Mouse (Mus musculus) central nervous system, embryonic 11.5 days (tissue): ENCODE measurements around the gene Mdc1. TPM values are rescaled to one million over a fixed set of nuclear protein-coding genes. Genes with fewer than 3 reads are reported as not detected.

ENCODE experiments used
- polyA plus RNA-seq: library from polyadenylated mRNA; depleted of rRNA; stranded (reverse); fragments of >200 nt; gene quantifications from 2 replicates; pipeline ENCODE4 v1.2.3, GENCODE M21; 2012; rRNA removed

Gene Mdc1
- 37.8 and 41.2 TPM in 2 replicates for polyA plus RNA-seq

DNA sequence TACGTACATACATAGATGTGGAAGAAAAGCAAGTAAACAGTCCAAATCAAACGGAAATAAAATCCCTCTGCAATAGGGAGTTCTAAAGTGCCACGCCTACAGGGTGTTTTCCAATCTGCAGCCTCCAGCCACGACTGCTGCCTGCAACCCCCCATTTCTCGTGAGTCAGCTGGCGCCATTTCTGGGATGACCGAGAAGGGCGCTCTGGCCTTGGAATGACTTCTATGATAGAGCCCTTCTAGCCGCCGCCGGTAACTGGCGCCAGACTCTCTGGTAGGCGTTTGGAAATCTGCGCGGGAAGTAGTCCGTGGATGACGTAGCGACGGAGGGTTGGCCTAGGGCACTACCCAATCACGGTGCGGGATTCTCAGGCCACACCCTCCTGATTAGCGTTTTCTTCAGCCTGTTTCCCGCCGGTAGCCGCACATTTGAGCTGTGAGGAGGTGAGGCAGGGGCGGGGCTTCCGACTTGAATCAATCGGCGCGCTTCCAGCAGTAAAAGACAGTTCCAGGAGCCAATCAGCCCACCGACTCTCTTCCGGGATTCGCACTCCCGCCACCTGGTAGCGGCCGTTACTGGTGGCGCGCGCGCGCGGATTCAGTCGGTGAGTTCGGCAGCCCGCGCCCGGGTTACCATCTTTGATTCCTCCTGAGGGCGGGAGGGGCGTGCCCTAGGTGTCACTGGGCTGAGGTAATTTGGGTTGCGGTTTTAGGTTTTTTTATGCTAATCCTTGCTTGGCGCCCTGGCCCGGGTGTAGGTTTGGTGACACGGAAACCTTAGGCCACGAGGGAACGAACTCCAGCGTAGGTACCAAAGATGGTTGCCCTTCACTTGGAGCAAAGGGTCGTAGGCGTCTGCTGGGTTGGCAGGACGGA is at the start of gene Mdc1:
Gene Mdc1 (plus strand): TSS at position 440 of the 875 bp plus-strand sequence.

DNA sequence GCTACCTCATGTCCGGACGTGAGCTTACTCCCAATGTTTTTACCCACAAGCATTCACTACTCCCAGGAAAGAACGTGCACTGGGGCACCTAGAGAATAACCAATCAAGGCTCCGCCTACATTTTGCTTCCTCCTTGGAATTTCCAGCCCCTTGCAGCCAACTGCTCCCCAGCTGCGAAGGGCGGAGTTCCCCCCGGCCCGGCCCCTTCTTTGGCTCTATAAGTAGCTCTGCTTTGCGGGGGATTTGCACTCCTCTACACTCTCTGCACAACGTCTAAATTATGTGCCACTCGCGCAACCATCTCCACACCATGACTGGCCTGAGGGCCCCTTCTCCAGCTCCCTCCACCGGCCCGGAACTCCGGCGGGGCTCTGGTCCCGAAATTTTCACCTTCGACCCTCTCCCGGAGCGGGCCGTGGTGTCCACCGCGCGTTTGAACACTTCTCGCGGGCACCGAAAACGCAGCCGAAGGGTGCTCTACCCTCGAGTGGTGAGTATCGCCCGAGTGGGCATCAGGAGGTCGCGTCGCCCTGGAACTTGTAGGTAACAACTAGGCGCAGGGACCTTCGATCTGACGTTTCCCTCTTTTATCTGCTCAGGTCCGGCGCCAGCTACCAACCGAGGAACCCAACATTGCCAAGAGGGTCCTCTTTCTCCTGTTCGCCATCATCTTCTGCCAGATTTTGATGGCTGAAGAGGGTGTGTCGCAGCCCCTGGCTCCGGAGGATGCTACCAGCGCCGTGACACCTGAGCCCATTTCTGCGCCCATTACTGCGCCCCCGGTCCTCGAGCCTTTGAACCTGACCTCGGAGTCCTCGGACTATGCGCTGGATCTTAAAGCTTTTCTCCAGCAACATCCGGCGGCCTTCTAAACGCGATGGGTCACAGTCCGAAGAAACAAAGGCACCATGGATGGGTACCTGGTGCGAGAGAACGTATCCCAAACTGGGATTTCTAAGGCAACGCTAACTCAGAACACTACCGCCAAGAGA is 19.6 kb upstream of the Mdc1 start, which contains the start of gene Ier3:
Gene Ier3 (plus strand): TSS at position 246 of the 992 bp plus-strand sequence.

DNA sequence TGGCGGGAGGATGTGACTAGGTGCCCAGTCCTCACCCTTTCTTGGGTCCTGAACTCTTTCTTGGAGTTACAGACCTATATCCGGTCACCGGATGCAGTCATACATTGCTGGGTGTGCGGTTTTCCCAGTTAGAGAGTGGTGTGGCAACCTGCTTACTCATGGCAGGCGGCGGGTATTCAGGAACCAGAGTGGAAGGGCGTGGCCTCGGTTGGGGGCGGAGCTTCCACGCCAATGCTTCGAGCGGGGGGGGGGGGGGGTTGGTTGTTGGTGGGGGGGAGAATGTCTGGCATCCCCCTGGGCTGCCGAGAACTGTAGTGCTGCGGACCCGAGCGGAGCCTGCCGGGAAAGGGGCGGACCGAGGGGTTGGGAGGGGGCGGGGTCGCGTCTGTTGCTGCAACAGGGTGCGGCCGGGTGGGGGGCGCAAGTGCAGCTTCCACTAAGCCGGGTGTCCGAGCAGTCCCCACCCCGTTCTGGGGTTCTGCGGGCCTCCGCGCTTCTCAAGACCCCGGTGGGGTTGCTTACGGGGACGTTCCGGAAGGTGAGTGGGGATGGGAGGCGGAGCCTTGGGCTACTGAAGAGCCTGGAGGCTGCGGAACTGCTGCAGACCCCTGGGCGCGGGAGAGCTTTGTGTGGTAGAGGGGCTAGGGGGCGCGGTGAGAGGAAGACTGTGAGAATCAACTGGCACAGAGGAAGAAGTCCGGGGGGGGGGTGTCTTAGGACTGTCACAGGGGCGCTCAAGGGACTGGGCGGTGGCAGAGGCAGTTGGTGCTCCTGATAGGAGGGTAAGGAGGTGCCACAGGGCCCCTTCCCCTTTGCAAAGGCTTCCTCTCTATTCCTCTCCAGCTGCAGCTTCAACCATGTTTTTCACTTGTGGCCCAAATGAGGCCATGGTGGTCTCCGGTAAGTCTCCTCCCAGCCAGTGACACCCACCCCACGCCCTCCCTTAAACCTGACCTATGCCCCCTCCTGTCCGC is 18.1 kb upstream of the Mdc1 start, which contains the start of gene Flot1:
Gene Flot1 (plus strand): TSS at position 267 of the 974 bp plus-strand sequence.

DNA sequence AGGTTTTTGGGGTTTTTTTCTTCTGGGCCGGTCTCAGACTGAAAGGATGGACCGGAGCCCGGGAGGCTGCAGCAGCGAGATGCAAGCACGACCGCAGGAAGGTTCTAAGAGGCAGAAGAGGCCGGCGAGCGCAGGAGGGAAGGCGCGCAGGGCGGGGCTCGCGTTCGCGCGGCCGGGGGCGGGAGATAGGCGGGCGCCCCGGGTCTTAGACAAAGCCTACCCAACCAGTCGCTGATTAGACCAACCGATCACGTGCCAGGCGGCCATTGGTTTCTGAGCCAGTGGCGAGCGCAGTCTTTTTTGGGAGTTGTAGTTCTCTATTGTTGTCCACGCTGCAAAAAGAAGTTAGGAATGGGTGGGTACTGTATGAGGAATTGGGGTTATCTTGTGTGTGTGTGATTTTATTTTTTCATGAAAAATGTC is 3.2 kb upstream of the Mdc1 start, which contains the start of gene Tubb5:
Gene Tubb5 (minus strand): TSS at position 185 of the 423 bp plus-strand sequence.

DNA sequence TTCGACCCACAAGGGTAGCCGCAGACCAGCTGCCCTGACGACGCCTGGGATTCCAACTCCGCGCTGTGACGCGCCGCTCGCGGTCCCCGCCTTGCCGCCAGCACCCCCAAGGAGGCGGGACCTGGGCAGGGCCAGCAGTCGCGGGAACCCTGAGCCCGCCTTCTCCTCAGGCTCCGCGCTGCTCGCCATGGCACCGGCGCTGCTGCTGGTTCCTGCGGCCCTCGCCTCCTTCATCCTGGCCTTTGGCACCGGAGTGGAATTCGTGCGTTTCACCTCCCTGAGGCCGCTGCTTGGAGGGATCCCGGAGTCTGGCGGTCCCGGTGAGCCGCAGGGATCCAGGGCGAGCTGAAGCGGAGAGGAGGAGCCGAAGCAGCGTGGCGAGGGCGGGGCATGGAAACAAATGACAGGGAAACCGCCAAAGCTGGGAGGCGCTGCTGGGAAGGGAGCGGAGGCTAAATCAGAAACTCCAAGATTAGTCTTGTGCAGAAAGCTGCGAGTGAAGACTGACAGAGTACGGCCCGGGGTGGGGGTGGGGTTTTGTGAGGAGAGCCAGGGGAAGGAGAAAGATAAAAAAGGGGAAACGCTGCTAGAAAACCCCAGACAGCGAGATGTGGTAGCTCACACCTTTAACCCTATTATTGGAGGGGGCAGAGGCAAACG is 20.0 kb downstream of the Mdc1 start, which contains the start of gene Nrm:
Gene Nrm (plus strand): TSS at position 121 of the 660 bp plus-strand sequence.

DNA sequence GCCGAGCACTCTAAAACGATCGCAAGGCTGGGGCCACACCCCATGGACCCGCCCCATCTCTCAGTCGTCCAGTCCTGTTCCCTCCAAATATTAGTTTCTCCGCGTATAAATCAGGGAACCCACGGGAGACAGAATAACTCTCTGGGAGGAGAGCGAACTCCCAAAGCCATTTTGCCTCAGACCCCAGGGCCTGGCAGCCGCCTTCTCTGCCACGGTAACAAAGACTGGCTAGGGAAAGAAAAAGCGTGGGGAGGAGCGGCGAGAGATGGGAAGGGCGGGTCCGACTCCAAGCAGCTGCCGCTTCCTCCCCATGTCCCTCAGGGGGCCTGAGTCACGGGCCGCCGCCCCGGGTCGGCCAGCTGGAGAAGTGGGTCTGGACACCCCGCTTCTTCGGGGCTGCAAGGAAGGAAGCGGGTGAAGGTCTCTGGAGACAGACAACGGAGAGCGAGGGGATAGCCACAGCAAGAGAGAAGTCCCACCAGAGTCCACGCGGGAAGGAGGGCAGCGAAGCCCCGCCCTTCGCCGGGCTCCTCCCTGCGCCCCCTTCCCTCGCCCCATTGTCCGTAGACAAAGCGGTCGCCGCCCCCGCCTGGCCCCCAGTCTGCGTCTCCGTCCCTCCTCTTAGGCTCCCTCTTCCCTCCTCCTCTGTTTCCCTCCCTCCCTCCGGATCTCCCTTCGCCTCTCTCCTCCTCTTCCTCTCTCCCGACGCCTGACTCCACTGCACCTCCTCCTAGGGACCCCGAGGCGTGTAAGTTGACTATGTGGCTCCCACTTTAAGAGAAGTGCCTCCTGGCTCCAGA is 24.4 kb downstream of the Mdc1 start, which contains the start of gene Ppp1r18:
Gene Ppp1r18 (plus strand): TSS at position 113 of the 800 bp plus-strand sequence.

DNA sequence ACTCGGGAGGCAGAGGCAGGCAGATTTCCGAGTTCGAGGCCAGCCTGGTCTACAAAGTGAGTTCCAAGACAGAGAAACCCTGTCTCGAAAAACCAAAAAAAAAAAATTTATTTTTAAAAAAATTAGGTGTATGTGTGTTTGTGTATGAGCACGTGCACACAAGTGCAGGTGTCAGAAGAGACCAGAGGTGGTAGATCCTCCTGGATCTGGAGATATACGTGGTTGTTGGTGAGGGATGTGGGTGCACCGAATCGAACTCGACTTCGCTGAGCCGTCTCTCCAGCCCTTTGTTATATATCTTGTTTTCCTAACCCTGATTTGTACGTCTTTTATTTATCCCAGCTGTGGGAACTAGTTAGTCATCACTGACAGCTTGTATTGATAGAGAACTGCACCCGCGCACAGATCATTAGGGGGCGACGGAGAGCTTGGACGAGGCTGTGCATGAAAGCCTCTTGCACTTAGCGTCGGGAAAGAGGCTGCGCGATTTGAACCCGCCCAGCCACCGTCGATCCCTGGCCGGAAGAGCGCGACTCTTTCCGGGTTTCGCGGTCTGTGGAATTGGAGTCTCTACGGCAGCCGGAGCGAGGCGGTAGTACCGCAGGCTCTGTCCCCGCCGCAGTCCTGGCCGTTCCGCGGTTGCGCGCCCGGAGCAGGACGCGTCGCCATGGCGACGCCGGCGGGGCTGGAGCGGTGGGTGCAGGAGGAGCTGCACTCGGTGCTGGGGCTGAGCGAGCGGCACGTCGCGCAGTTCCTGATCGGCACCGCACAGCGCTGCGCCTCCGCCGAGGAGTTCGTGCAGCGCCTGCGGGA is 38.1 kb downstream of the Mdc1 start, which contains the start of gene Dhx16:
Gene Dhx16 (plus strand): TSS at position 575 of the 813 bp plus-strand sequence.

DNA sequence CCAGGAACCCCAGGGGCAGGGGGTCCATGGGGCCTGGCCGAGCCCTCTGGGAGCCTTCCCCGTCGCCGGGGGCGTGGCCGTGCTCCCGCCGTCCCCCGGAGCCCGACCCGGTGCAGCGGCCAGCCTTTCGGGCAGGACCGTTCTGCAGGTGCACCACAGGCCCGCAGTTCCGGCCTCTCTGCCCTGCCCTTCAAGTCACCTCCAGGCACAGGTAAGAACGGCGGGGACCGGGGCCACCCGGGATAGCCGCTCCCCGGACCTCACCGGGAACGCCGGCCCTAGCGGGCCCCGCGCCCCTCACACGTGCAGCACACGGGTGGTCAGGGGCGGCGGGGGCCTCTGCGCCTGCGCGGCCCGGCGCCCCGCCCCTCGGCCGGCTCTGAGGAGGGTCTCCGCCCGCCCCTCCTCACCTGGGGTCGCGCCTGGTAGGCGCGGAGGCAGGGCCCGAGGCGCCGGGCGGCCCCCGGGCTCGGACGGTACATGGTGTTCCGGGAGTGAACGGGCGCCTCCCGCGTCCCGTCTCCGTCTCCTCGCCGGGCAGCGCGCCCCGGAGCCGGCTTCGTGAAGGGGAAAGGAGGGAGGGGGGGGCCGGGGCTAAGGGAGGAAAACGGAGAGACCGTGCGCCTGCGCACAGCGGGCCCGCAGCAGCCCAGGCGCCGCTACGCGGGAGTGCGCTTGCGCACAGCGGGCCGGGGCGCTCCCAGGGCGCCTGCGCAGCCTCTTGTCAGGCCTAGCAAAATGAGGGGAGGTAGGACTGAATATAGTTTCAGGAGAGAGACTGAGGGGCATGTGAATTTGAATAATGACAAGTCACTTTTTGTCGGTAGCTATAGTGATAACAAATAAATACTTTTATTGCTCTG is 55.7 kb downstream of the Mdc1 start, which contains the start of gene 2310061I04Rik:
Gene 2310061I04Rik (minus strand): TSS at position 651 of the 863 bp plus-strand sequence.

Other genes starting within 250 kb of the Mdc1 start
- gene Sfta2, start 240.0 kb upstream of the Mdc1 start, polyA plus RNA-seq = not detected in 2 replicates
- gene Gm9573, start 214.9 kb upstream of the Mdc1 start, polyA plus RNA-seq = not detected in 2 replicates
- 0.08 and 0.16 TPM in 2 replicates for gene Mucl3, start 197.8 kb upstream of the Mdc1 start, polyA plus RNA-seq
- 31.5 and 40.9 TPM in 2 replicates for gene Vars2, start 173.9 kb upstream of the Mdc1 start, polyA plus RNA-seq
- gene Gtf2h4, start 167.8 kb upstream of the Mdc1 start, polyA plus RNA-seq = 40.9 and 46.6 TPM in 2 replicates
- 85.4 and 116 TPM in 2 replicates for gene Ddr1, start 136.9 kb upstream of the Mdc1 start, polyA plus RNA-seq
- gene Ier3, start 19.8 kb upstream of the Mdc1 start, polyA plus RNA-seq = 2.3 and 3.8 TPM in 2 replicates
- 53.2 and 54.8 TPM in 2 replicates for gene Flot1, start 18.3 kb upstream of the Mdc1 start, polyA plus RNA-seq
- 1,643 and 2,189 TPM in 2 replicates for gene Tubb5, start 3.2 kb upstream of the Mdc1 start, polyA plus RNA-seq
- gene Nrm, start 19.8 kb downstream of the Mdc1 start, polyA plus RNA-seq = 61.1 and 62.0 TPM in 2 replicates
- 47.5 and 56.9 TPM in 2 replicates for gene Ppp1r18, start 24.1 kb downstream of the Mdc1 start, polyA plus RNA-seq
- 72.6 and 76.7 TPM in 2 replicates for gene Dhx16, start 38.3 kb downstream of the Mdc1 start, polyA plus RNA-seq
- gene 2310061I04Rik, start 55.9 kb downstream of the Mdc1 start, polyA plus RNA-seq = 40.5 and 45.6 TPM in 2 replicates
- gene Atat1, start 68.6 kb downstream of the Mdc1 start, polyA plus RNA-seq = 136 and 230 TPM in 2 replicates
- gene Mrps18b, start 74.9 kb downstream of the Mdc1 start, polyA plus RNA-seq = 46.6 and 55.3 TPM in 2 replicates
- 46.3 and 48.5 TPM in 2 replicates for gene Ppp1r10, start 74.9 kb downstream of the Mdc1 start, polyA plus RNA-seq
- 95.0 and 180 TPM in 2 replicates for gene Abcf1, start 128.2 kb downstream of the Mdc1 start, polyA plus RNA-seq
- 35.1 and 60.9 TPM in 2 replicates for gene Gnl1, start 138.3 kb downstream of the Mdc1 start, polyA plus RNA-seq
- gene Prr3, start 138.7 kb downstream of the Mdc1 start, polyA plus RNA-seq = 43.4 and 44.2 TPM in 2 replicates
- gene H2-T24, start 179.0 kb downstream of the Mdc1 start, polyA plus RNA-seq = 0.96 and 0.99 TPM in 2 replicates
- 4.6 and 5.0 TPM in 2 replicates for gene H2-T23, start 191.3 kb downstream of the Mdc1 start, polyA plus RNA-seq
- 10.6 and 12.9 TPM in 2 replicates for gene H2-T22, start 201.2 kb downstream of the Mdc1 start, polyA plus RNA-seq
- not detected in 2 replicates for gene Gm6034, start 201.4 kb downstream of the Mdc1 start, polyA plus RNA-seq
- not detected in 2 replicates for gene Gm11127, start 216.9 kb downstream of the Mdc1 start, polyA plus RNA-seq